Mouse (Mus musculus) cortical plate, adult 2 months (tissue): ENCODE data around the gene Kcnn4.

Experiments used
- CTCF ChIP-seq: fragments of 200-500 bp; IDR thresholded peaks from 2 replicates; pipeline ENCODE4 v1.5.1; 2011; ENCODE audit warnings: mild to moderate bottlenecking, control low read depth, low read length; ENCODE audit not compliant: insufficient read depth; ENCODE audit errors: extremely low read depth
- POLR2A ChIP-seq: fragments of 200-500 bp; IDR thresholded peaks from 2 replicates; pipeline ENCODE4 v1.6.1; 2011; ENCODE audit warnings: mild to moderate bottlenecking, low read length, control low read depth; ENCODE audit not compliant: insufficient read depth; ENCODE audit errors: extremely low read depth

DNA sequence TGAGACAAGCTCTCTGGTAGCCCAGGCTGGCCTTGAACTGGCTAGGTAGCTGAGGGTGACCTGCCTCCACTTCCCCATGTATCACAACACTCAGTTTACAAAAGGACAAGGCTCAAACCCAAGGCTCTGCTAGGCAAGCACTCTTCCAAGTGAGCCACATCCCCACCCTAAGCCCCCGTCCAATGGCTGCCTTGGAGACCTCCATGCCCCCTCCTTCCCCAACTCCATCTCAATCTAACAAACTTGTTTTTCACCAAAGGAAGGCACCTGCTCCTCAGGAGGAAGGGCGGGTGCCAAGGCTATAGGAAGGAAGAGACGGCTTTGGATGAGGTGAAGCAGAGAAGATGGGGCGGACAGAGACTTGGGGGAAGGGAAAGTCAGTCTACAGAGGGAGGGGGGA is 2.7 kb downstream of the Kcnn4 start:
- TF ChIP-seq CTCF, result no peak
- no peak for TF ChIP-seq POLR2A
